Mouse (Mus musculus) limb, embryonic 15.5 days (tissue): ENCODE measurements at regions not wholly inside any gene's neighbourhood (a gene's known extent, or its start where the extent isn't known, plus 50 kb on each side); places are given as distances from the start of the nearest gene placed in this dataset.

Source experiments
- ATAC-seq: fragments of 200-750 bp; cut with Nextera tagmentation; 2 replicates; pipeline ENCODE4 v1.8.0; 2017; ENCODE audit warnings: low read depth, moderate TSS enrichment; ENCODE audit not compliant: insufficient number of reproducible peaks, low FRiP score, low TSS enrichment
- H3K27ac ChIP-seq: fragments of 300-500 bp; sonication (generic); 2 replicates; pipeline ENCODE4 v1.5.1; 2015; ENCODE audit warnings: moderate library complexity, mild to moderate bottlenecking, inconsistent platforms
- H3K27me3 ChIP-seq: fragments of 300-500 bp; sonication (generic); 2 replicates; pipeline ENCODE4 v1.6.1; 2015; ENCODE audit warnings: inconsistent platforms
- H3K36me3 ChIP-seq: fragments of 300-500 bp; sonication (generic); 2 replicates; pipeline ENCODE4 v1.6.1; 2015; ENCODE audit warnings: inconsistent platforms
- H3K4me1 ChIP-seq: fragments of 300-500 bp; sonication (generic); 2 replicates; pipeline ENCODE4 v1.6.1; 2015; ENCODE audit warnings: inconsistent platforms
- H3K4me2 ChIP-seq: fragments of 300-500 bp; sonication (generic); 2 replicates; pipeline ENCODE4 v1.6.1; 2015; ENCODE audit warnings: mild to moderate bottlenecking, inconsistent platforms
- H3K4me3 ChIP-seq: fragments of 300-500 bp; sonication (generic); 2 replicates; pipeline ENCODE4 v1.5.1; 2015; ENCODE audit warnings: mild to moderate bottlenecking, inconsistent platforms
- H3K9ac ChIP-seq: fragments of 300-500 bp; sonication (generic); 2 replicates; pipeline ENCODE4 v1.6.1; 2015; ENCODE audit warnings: inconsistent platforms
- H3K9me3 ChIP-seq: fragments of 300-500 bp; sonication (generic); 2 replicates; pipeline ENCODE4 v1.6.1; 2016; ENCODE audit warnings: inconsistent platforms
- WGBS: fragments of 180-500 bp; shearing (Covaris S2); methylation state at CpG from one replicate; pipeline ENCODE4 v1.1.7; 2015; 5-methylcytosine and 5-hydroxymethylcytosine counted together

DNA sequence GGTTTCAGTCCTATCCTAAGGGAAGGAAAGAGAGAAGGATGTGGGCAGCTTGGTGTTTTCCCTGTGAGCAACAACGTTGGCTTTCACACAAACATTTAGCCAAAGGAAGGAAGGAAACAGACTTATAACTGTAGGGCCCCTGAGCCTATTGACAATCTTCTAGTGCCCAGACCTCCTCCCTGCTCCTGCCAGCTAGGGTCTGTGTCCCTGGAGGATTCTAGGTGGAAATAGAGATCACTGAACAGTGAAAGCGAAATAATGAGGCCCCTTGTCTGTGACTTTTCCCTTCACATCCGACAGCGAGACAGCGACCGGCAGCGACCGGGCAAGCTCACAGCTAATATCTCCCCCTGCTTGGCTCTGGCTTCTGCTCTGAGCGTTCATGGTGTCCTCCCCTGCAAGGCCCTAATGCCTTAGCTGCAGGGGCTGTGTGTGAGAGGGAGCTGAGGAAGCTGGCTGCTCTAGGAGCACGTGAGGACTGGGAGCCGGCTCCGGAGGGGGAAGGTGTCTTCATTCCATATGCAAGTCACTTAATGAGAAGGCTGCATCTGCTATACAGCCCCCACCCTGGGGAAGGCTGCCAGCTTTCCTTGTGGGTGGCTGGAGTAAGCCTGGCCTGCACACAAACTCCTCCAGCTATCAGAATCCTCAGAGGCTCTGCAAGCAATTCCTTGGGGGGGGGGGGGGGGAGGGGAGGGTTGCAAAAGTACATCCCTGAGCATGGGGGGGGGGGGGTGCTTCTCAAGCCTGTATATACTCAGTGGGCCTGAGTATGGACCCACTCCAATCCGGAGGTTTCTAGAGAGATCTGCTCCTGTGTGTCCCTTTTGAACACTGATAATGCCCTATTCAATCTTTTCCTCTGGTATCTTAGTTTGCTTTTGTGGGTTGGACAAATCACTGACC lies 61.7 kb upstream of the Opcml start:
- H3K27ac ChIP-seq, result no peak overlapping the region
- no peak for ATAC-seq
- H3K27me3 ChIP-seq, result no peaks in the 10 kb centered on the region
- H3K9me3 ChIP-seq, result no peaks in the 10 kb centered on the region
- WGBS, result 11% methylated on average over 13 of the region's 13 CpGs
- no peaks in the 10 kb centered on the region for H3K36me3 ChIP-seq
- no peak overlapping the region for H3K4me3 ChIP-seq
- no peak overlapping the region for H3K4me2 ChIP-seq
- no peak overlapping the region for H3K9ac ChIP-seq
- peaks cover 5% of the 10 kb centered on the region; the same call in 1 of the 2 replicates for H3K4me1 ChIP-seq

DNA sequence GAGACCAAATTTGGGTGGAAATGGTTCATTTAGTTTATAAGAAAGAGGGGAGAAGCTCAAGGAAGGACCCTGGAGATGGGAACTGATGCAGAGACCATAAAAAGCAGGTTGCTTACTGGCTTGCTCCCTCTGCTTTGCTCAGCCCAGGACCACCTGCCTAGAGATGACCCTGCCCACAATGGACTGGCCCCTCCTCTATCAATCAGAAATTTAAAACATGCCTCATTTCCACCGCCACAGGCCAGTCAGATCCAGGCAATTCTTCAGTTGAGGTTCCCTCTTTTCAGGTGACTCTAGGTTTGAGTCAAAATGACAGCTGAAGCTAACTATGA lies 61.1 kb upstream of the Opcml start:
- Histone ChIP-seq H3K27ac (no peak overlapping the region), H3K4me2 (no peak overlapping the region), H3K9me3 (no peaks in the 10 kb centered on the region), H3K27me3 (no peaks in the 10 kb centered on the region), H3K4me3 (no peak overlapping the region), H3K9ac (no peak overlapping the region), H3K36me3 (no peaks in the 10 kb centered on the region), H3K4me1 (peaks cover 5% of the 10 kb centered on the region; the same call in 1 of the 2 replicates)
- ATAC-seq, result no peak
- 65% methylated on average over 1 of the region's 1 CpGs for WGBS

DNA sequence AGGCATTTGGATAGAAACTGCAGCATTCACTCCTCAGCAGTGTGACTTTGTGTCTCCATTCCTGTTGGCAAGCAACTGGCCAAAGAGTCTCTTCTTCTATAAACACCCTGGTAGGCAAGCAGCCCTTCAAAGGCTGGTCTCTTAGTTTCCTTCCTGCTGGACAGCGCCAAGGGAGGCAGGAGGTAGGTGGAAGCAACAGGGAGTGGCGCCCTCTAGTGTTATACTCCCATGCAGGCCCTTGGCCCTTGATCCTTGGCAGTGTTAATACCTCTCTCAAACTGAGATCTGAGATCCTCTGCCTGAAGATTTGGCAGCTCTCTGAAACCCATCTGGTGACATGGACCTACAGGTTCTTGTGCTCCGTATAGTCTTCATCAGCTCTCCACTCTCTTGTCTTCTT lies 51.3 kb upstream of the Opcml start:
- Histone ChIP-seq H3K4me3 (no peak overlapping the region), H3K4me2 (no peak overlapping the region), H3K27ac (no peak overlapping the region), H3K36me3 (no peaks in the 10 kb centered on the region), H3K9me3 (no peaks in the 10 kb centered on the region), H3K4me1 (no peaks in the 10 kb centered on the region), H3K27me3 (no peaks in the 10 kb centered on the region), H3K9ac (no peak overlapping the region)
- no peak for ATAC-seq
- 29% methylated on average over 3 of the region's 3 CpGs for WGBS
